Mouse (Mus musculus) hindbrain, embryonic 11.5 days (tissue): ENCODE results near the gene Nell1. TPM values are rescaled to one million over a fixed set of nuclear protein-coding genes. Genes with fewer than 3 reads are reported as not detected.
A peak's percentile ranks its signal among the peaks of the same experiment; 100 is the strongest.

ENCODE experiments used
- ATAC-seq: fragments of 200-750 bp; cut with Nextera tagmentation; 2 replicates; pipeline ENCODE4 v1.8.0; 2017; ENCODE audit warnings: mild to moderate bottlenecking, moderate TSS enrichment, moderate library complexity; ENCODE audit not compliant: low FRiP score
- DNase-seq: peaks from one replicate; pipeline ENCODE4 v3.0.0-alpha.2; 2015; ENCODE audit warnings: low spot score
- H3K27ac ChIP-seq: fragments of 300-500 bp; sonication (generic); 2 replicates; pipeline ENCODE4 v1.5.1; 2014; ENCODE audit warnings: mild to moderate bottlenecking, low read depth, low read length
- H3K27me3 ChIP-seq: fragments of 300-500 bp; sonication (generic); 2 replicates; pipeline ENCODE4 v1.6.1; 2014; ENCODE audit warnings: mild to moderate bottlenecking, low read length, moderate library complexity, mixed read lengths; ENCODE audit not compliant: control insufficient read depth, insufficient read depth
- H3K36me3 ChIP-seq: fragments of 300-500 bp; sonication (generic); 2 replicates; pipeline ENCODE4 v1.6.1; 2014; ENCODE audit warnings: mild to moderate bottlenecking, low read length, moderate library complexity, mixed read lengths; ENCODE audit not compliant: control insufficient read depth, insufficient read depth
- H3K4me1 ChIP-seq: fragments of 300-500 bp; sonication (generic); replicated peaks from 2 replicates; pipeline ENCODE4 v1.6.1; 2014; ENCODE audit warnings: low read length, mixed read lengths; ENCODE audit not compliant: control insufficient read depth, insufficient read depth
- H3K4me2 ChIP-seq: fragments of 300-500 bp; sonication (generic); replicated peaks from 2 replicates; pipeline ENCODE4 v1.6.1; 2014; ENCODE audit warnings: mild to moderate bottlenecking, low read depth, low read length
- H3K4me3 ChIP-seq: fragments of 300-500 bp; sonication (generic); 2 replicates; pipeline ENCODE4 v1.5.1; 2014; ENCODE audit warnings: low read depth, low read length
- H3K9ac ChIP-seq: fragments of 300-500 bp; sonication (generic); 2 replicates; pipeline ENCODE4 v1.6.1; 2014; ENCODE audit warnings: low read depth, low read length
- H3K9me3 ChIP-seq: fragments of 300-500 bp; sonication (generic); 2 replicates; pipeline ENCODE4 v1.6.1; 2016; ENCODE audit warnings: low read length; ENCODE audit not compliant: control insufficient read depth
- WGBS: fragments of 180-500 bp; shearing (Covaris S2); extraction: QIAGEN DNeasy Blood & Tissue Kit; methylation state at CpG from one replicate; pipeline ENCODE4 v1.1.7; 2014; 5-methylcytosine and 5-hydroxymethylcytosine counted together
- polyA plus RNA-seq: library from polyadenylated mRNA; unstranded; fragments of >200 nt; fragmentation: Nextera tagmentation; extraction: Ambion mirVana; gene quantifications from 2 replicates; pipeline ENCODE4 v1.2.1, GENCODE M21; 2014

Gene Nell1
- polyA plus RNA-seq, 1 experiment from 2014 or later, result 3.1 TPM

DNA sequence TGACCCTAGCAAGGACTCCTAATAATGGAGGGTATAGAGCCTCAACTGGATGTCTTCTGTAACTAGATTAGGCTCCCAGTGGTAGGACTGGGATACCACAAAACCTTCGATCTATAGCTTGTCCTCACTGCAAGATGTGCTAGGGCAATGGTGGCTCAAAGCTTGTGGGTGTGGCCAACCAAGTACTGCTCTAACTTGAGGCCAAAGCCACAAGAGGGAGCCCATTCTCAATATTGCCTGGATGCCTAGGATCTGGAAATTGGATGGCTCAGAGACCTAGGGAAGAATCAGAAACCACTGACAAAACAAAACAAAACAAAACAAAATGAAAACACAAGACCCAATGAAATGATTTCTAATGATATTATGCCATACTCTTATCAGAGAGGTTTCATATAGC, 809.0 kb downstream of the Nell1 start:
- WGBS, result 55% methylated on average over 1 of the region's 1 CpGs
- DNase-seq (peak; percentile 49), ATAC-seq (no peak)
- Histone ChIP-seq H3K4me2 (no peak overlapping the region), H3K27me3 (no peaks in the 10 kb centered on the region), H3K4me1 (no peaks in the 10 kb centered on the region), H3K36me3 (no peaks in the 10 kb centered on the region), H3K4me3 (no peak overlapping the region), H3K27ac (no peak overlapping the region), H3K9ac (no peak overlapping the region), H3K9me3 (no peaks in the 10 kb centered on the region)

DNA sequence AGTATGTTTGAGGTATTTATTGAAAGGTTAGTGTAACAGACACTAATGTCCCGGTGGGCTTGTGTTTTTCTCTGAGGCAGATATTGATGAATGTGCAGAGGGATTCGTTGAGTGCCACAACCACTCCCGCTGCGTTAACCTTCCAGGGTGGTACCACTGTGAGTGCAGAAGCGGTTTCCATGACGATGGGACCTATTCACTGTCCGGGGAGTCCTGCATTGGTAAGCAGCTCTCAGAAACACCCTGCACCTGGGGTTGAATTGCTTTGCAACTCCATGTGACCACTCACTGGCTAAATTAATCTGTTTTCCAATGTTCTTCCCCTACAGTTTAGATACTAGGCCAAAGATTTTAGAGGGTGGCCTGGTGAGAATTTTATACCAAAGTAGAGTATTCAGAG, 851.5 kb downstream of the Nell1 start:
- Histone ChIP-seq H3K27ac (no peak overlapping the region), H3K27me3 (no peaks in the 10 kb centered on the region), H3K4me3 (no peak overlapping the region), H3K36me3 (no peaks in the 10 kb centered on the region), H3K4me2 (no peak overlapping the region), H3K9me3 (no peaks in the 10 kb centered on the region), H3K9ac (no peak overlapping the region), H3K4me1 (0 out of 2 replicates have a peak, but pooled peaks cover 2% of the 10 kb centered on the region)
- peak; percentile 44 for DNase-seq
- ATAC-seq, result peak; percentile 88
- 18% methylated on average over 7 of the region's 7 CpGs for WGBS

DNA sequence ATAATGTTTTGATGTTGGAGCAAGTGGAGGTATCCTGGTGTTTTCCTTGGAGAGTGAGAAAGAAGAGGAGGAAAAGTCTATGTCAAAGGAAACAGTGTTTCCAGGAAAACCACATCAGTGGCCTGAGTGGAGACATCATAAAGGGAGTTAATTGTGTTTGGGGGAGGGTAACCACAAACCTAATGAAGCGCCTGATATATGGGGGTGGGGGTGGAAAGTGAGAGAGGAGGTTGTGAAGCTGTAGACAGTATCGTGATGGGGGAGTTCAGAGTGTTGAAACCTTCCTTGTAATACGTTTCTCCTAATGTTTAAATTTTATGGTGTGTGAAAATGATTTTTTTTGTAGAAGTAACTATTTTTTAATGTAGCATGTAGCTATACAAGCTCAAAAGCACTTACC, 858.1 kb downstream of the Nell1 start:
- DNase-seq (no peak), ATAC-seq (no peak)
- Histone ChIP-seq H3K36me3 (no peaks in the 10 kb centered on the region), H3K9me3 (no peaks in the 10 kb centered on the region), H3K27ac (no peak overlapping the region), H3K4me2 (no peak overlapping the region), H3K4me1 (no peaks in the 10 kb centered on the region), H3K4me3 (no peak overlapping the region), H3K27me3 (no peaks in the 10 kb centered on the region), H3K9ac (no peak overlapping the region)
- WGBS, result 75% methylated on average over 3 of the region's 3 CpGs

- ATAC-seq (no peak), DNase-seq (no peak)
- no peaks in the 10 kb centered on the region for H3K36me3 ChIP-seq
- H3K9me3 ChIP-seq, result no peaks in the 10 kb centered on the region
- no peak overlapping the region for H3K4me3 ChIP-seq
- H3K9ac ChIP-seq, result no peak overlapping the region
- no peaks in the 10 kb centered on the region for H3K4me1 ChIP-seq
- no peak overlapping the region for H3K27ac ChIP-seq
- no peaks in the 10 kb centered on the region for H3K27me3 ChIP-seq
- H3K4me2 ChIP-seq, result no peak overlapping the region
Observed at GRCm38 (mm10) chr7:50842646-50843045, 868.0 kb downstream of the Nell1 start.

DNA sequence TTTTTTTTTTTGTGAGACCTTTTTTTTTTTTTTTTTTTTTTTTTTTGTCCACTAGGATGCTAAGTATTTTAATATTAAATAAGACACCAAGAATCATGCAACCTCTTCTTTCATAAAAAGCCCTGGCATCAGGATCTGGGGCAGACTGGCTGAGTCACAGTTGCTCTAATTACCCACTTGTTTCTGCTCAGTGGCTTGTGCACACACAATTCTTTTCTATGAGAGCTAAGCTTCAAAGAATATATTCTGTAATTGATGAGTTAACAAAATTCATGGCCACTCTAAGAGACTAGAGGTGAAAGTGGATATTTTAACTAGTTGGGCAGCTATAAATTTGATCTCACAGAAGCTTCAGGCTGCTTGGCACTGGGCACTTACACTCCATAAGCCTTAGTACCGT, 873.3 kb downstream of the Nell1 start:
- no peak for DNase-seq
- H3K4me3 ChIP-seq, result no peak overlapping the region
- WGBS, result 84% methylated on average over 1 of the region's 1 CpGs
- no peaks in the 10 kb centered on the region for H3K36me3 ChIP-seq
- H3K4me1 ChIP-seq, result no peaks in the 10 kb centered on the region
- H3K27me3 ChIP-seq, result no peaks in the 10 kb centered on the region
- ATAC-seq, result no peak
- no peak overlapping the region for H3K4me2 ChIP-seq
- no peak overlapping the region for H3K9ac ChIP-seq
- H3K27ac ChIP-seq, result no peak overlapping the region
- no peaks in the 10 kb centered on the region for H3K9me3 ChIP-seq

GRCm38 (mm10) chr7:50850271-50850670, 875.6 kb downstream of the Nell1 start:
- Histone ChIP-seq H3K4me1 (no peaks in the 10 kb centered on the region), H3K36me3 (no peaks in the 10 kb centered on the region), H3K9me3 (no peaks in the 10 kb centered on the region), H3K27ac (no peak overlapping the region), H3K9ac (no peak overlapping the region), H3K4me2 (no peak overlapping the region), H3K4me3 (no peak overlapping the region), H3K27me3 (no peaks in the 10 kb centered on the region)
- WGBS, result 31% methylated on average over 1 of the region's 1 CpGs
- ATAC-seq, result peak; percentile 70; the same call in 1 of the 2 replicates
- DNase-seq, result no peak

- Histone ChIP-seq H3K27ac (no peak overlapping the region), H3K36me3 (no peaks in the 10 kb centered on the region), H3K9me3 (no peaks in the 10 kb centered on the region), H3K4me3 (no peak overlapping the region), H3K4me1 (no peaks in the 10 kb centered on the region), H3K4me2 (no peak overlapping the region), H3K9ac (no peak overlapping the region), H3K27me3 (no peaks in the 10 kb centered on the region)
- DNase-seq, result no peak
- 18% methylated on average over 1 of the region's 1 CpGs for WGBS
- ATAC-seq, result no peak
Observed at GRCm38 (mm10) chr7:50870181-50870580, 895.5 kb downstream of the Nell1 start.

GRCm38 (mm10) chr7:50887625-50888024, 913.0 kb downstream of the Nell1 start:
- no peak overlapping the region for H3K27ac ChIP-seq
- H3K9me3 ChIP-seq, result no peaks in the 10 kb centered on the region
- no peak overlapping the region for H3K4me3 ChIP-seq
- WGBS, result 82% methylated on average over 3 of the region's 3 CpGs
- no peak overlapping the region for H3K9ac ChIP-seq
- DNase-seq, result no peak
- H3K36me3 ChIP-seq, result no peaks in the 10 kb centered on the region
- no peak overlapping the region for H3K4me2 ChIP-seq
- H3K27me3 ChIP-seq, result no peaks in the 10 kb centered on the region
- H3K4me1 ChIP-seq, result no peaks in the 10 kb centered on the region
- no peak for ATAC-seq

- no peak for ATAC-seq
- Histone ChIP-seq H3K4me1 (no peaks in the 10 kb centered on the region), H3K4me3 (no peak overlapping the region), H3K27ac (no peak overlapping the region), H3K27me3 (no peaks in the 10 kb centered on the region), H3K9ac (no peak overlapping the region), H3K9me3 (no peaks in the 10 kb centered on the region), H3K36me3 (no peaks in the 10 kb centered on the region), H3K4me2 (no peak overlapping the region)
- 54% methylated on average over 6 of the region's 6 CpGs for WGBS
- DNase-seq, result no peak
Observed at GRCm38 (mm10) chr7:50899541-50900088, 925.0 kb downstream of the Nell1 start.
